ENCODE assay signal across 8 mouse cellular contexts in genomic region chr11:113703758-113704157, GRCm38 (mm10). TPM values are rescaled to one million over a fixed set of nuclear protein-coding genes. Genes with fewer than 3 reads are reported as not detected.
A peak's percentile ranks its signal among the peaks of the same experiment; 100 is the strongest.
DNase-seq lines count a peak whose midpoint lies in the region; ATAC-seq and TF ChIP-seq lines count a peak whose summit lies in the region.

No protein-coding gene starts in this region.

- H3K4me1 ChIP-seq in embryonic facial prominence, embryonic 10.5 days: peaks cover 8% of the 10 kb centered on the region
- 0 out of 2 replicates have a peak, but pooled peaks cover 3% of the 10 kb centered on the region for H3K4me1 ChIP-seq in kidney, embryonic 16.5 days (ENCODE audit: insufficient read depth, low read length)
- no peaks in the 10 kb centered on the region for H3K4me1 ChIP-seq in liver, adult 2 months (ENCODE audit: control insufficient read depth, insufficient read depth, low read length)

- H3K4me2 ChIP-seq in kidney, embryonic 16.5 days (replicated peaks; ENCODE audit: low read depth, low read length): no peak overlapping the region

- H3K9me3 ChIP-seq in embryonic facial prominence, embryonic 10.5 days: no peaks in the 10 kb centered on the region
- no peaks in the 10 kb centered on the region for H3K9me3 ChIP-seq in kidney, embryonic 16.5 days (ENCODE audit: low read length)

- peaks cover 30% of the 10 kb centered on the region for H3K36me3 ChIP-seq in embryonic facial prominence, embryonic 10.5 days (replicated peaks)
- H3K36me3 ChIP-seq in kidney, embryonic 16.5 days (ENCODE audit: insufficient read depth, low read length): no peaks in the 10 kb centered on the region
- H3K36me3 ChIP-seq in liver, adult 2 months (ENCODE audit: control insufficient read depth, insufficient read depth, low read length): no peaks in the 10 kb centered on the region

- 50% methylated on average over 5 of the region's 5 CpGs for WGBS in embryonic facial prominence, embryonic 10.5 days
- WGBS in kidney, embryonic 16.5 days: 35% methylated on average over 5 of the region's 5 CpGs
- 34% methylated on average over 5 of the region's 5 CpGs for WGBS in liver, adult 2 months

- H3K79me2 ChIP-seq in liver, adult 2 months (ENCODE audit: control insufficient read depth, insufficient read depth, low read length): no peaks in the 10 kb centered on the region

- peaks cover 14% of the 10 kb centered on the region for H3K27me3 ChIP-seq in embryonic facial prominence, embryonic 10.5 days (replicated peaks; ENCODE audit: low read depth, poor library complexity, severe bottlenecking)
- H3K27me3 ChIP-seq in kidney, embryonic 16.5 days (ENCODE audit: insufficient read depth, low read length): no peaks in the 10 kb centered on the region
- no peaks in the 10 kb centered on the region for H3K27me3 ChIP-seq in liver, adult 2 months (ENCODE audit: control insufficient read depth, insufficient read depth, low read length)

- peak; percentile 39; the same call in 1 of the 2 replicates for ATAC-seq in kidney, embryonic 16.5 days (ENCODE audit: low FRiP score, low TSS enrichment)

- no peak for TF ChIP-seq POLR2A in liver, adult 2 months (IDR thresholded peaks at IDR 0.05; ENCODE audit: extremely low read depth, insufficient read depth, low read length)

- no peak overlapping the region for H3K27ac ChIP-seq in embryonic facial prominence, embryonic 10.5 days (replicated peaks)
- H3K27ac ChIP-seq in kidney, embryonic 16.5 days (ENCODE audit: low read length): no peak overlapping the region
- no peak overlapping the region for H3K27ac ChIP-seq in liver, adult 2 months (replicated peaks; ENCODE audit: insufficient read depth, low read depth, low read length)

- peak; percentile 64 for DNase-seq in CD4-positive helper T cell, adult 2 months (ENCODE audit: low read depth, low spot score)
- peak; percentile 88 for DNase-seq in adrenal gland, postnatal 14 days
- DNase-seq in embryonic facial prominence, embryonic 10.5 days (ENCODE audit: low spot score): peak; percentile 83
- peak; percentile 79 for DNase-seq in heart, adult 8-10 months (ENCODE audit: low spot score)
- DNase-seq in liver, adult 2 months (ENCODE audit: extremely low read depth, low read depth, low spot score): peak; percentile 52
- DNase-seq in natural killer cell, adult 2 months (ENCODE audit: low spot score in 2 of 2): peak; percentile 40 to 63
- DNase-seq in testis, postnatal 10 days (ENCODE audit: low spot score): peak; percentile 85

- no peak overlapping the region for H3K9ac ChIP-seq in kidney, embryonic 16.5 days (replicated peaks; ENCODE audit: low read length)
- H3K9ac ChIP-seq in liver, adult 2 months (ENCODE audit: low read depth, low read length): no peak overlapping the region

- peak; percentile 99 for TF ChIP-seq CTCF in liver, adult 2 months (IDR thresholded peaks at IDR 0.05; ENCODE audit: low read depth, low read length)

- H3K4me3 ChIP-seq in embryonic facial prominence, embryonic 10.5 days: no peak overlapping the region
- no peak overlapping the region for H3K4me3 ChIP-seq in kidney, embryonic 16.5 days (ENCODE audit: low read length)
- H3K4me3 ChIP-seq in liver, adult 2 months (ENCODE audit: insufficient read depth, low read depth, low read length): no peak overlapping the region

RNA-seq across cellular contexts. Expression of gene Cpsf4l, which starts 6.1 kb away (rescaled TPM):
- 1.5 and 2.5 TPM in 2 replicates for total RNA-seq in adrenal gland, postnatal 14 days (2021)
- polyA plus RNA-seq in embryonic facial prominence, embryonic 10.5 days (2016; fragmentation: Nextera tagmentation; extraction: Ambion mirVana): 0.34 and 0.69 TPM in 2 replicates
- not detected for total RNA-seq in heart, adult 8-10 months (2022)
- polyA plus RNA-seq in kidney, embryonic 16.5 days (2015; fragmentation: Nextera tagmentation; extraction: Ambion mirVana): 1.3 and 1.4 TPM in 2 replicates
- total RNA-seq in liver, adult 2 months (2014; rRNA removed): 6.0 and 9.9 TPM in 2 replicates
- 2.9 and 3.0 TPM in 2 replicates for polyA plus RNA-seq in liver, adult 2 months (2012; rRNA removed)

RNA-seq across cellular contexts. Expression of gene D11Wsu47e, which starts 19.5 kb away (rescaled TPM):
- total RNA-seq in adrenal gland, postnatal 14 days (2021): 15.9 and 18.2 TPM in 2 replicates
- polyA plus RNA-seq in embryonic facial prominence, embryonic 10.5 days (2016; fragmentation: Nextera tagmentation; extraction: Ambion mirVana): 26.4 and 28.0 TPM in 2 replicates
- 1 to 10 TPM; 5.9 to 8.4 (median 6.8) TPM for total RNA-seq in heart, adult 8-10 months (2022)
- polyA plus RNA-seq in kidney, embryonic 16.5 days (2015; fragmentation: Nextera tagmentation; extraction: Ambion mirVana): 23.7 and 27.6 TPM in 2 replicates
- total RNA-seq in liver, adult 2 months (2014; rRNA removed): 4.1 and 5.0 TPM in 2 replicates
- 3.3 and 4.5 TPM in 2 replicates for polyA plus RNA-seq in liver, adult 2 months (2012; rRNA removed)

RNA-seq across cellular contexts. Expression of gene Fam104a, which starts 19.8 kb away (rescaled TPM):
- total RNA-seq in adrenal gland, postnatal 14 days (2021): 25.7 and 28.5 TPM in 2 replicates
- 53.4 and 57.6 TPM in 2 replicates for polyA plus RNA-seq in embryonic facial prominence, embryonic 10.5 days (2016; fragmentation: Nextera tagmentation; extraction: Ambion mirVana)
- 10 to 100 TPM; 15.0 to 16.7 (median 15.8) TPM for total RNA-seq in heart, adult 8-10 months (2022)
- polyA plus RNA-seq in kidney, embryonic 16.5 days (2015; fragmentation: Nextera tagmentation; extraction: Ambion mirVana): 43.8 and 45.7 TPM in 2 replicates
- total RNA-seq in liver, adult 2 months (2014; rRNA removed): 4.5 and 5.6 TPM in 2 replicates
- polyA plus RNA-seq in liver, adult 2 months (2012; rRNA removed): 15.2 and 16.4 TPM in 2 replicates

RNA-seq across cellular contexts. Expression of gene Cdc42ep4, which starts 47.9 kb away (rescaled TPM):
- 76.8 and 82.7 TPM in 2 replicates for total RNA-seq in adrenal gland, postnatal 14 days (2021)
- polyA plus RNA-seq in embryonic facial prominence, embryonic 10.5 days (2016; fragmentation: Nextera tagmentation; extraction: Ambion mirVana): 117 TPM in 2 replicates
- total RNA-seq in heart, adult 8-10 months (2022): 10 to 100 TPM in 3 of 4 experiments, 1 to 10 TPM in 1; 9.7 to 16.5 (median 14.7) TPM
- polyA plus RNA-seq in kidney, embryonic 16.5 days (2015; fragmentation: Nextera tagmentation; extraction: Ambion mirVana): 73.9 and 74.5 TPM in 2 replicates
- 25.2 and 36.7 TPM in 2 replicates for total RNA-seq in liver, adult 2 months (2014; rRNA removed)
- 32.7 and 32.9 TPM in 2 replicates for polyA plus RNA-seq in liver, adult 2 months (2012; rRNA removed)

RNA-seq across cellular contexts. Expression of gene Slc39a11, which starts 53.9 kb away (rescaled TPM):
- 13.7 and 17.5 TPM in 2 replicates for total RNA-seq in adrenal gland, postnatal 14 days (2021)
- polyA plus RNA-seq in embryonic facial prominence, embryonic 10.5 days (2016; fragmentation: Nextera tagmentation; extraction: Ambion mirVana): 17.0 and 17.2 TPM in 2 replicates
- total RNA-seq in heart, adult 8-10 months (2022): 1 to 10 TPM; 2.8 to 4.4 (median 4.0) TPM
- 23.5 and 25.4 TPM in 2 replicates for polyA plus RNA-seq in kidney, embryonic 16.5 days (2015; fragmentation: Nextera tagmentation; extraction: Ambion mirVana)
- 18.8 and 21.5 TPM in 2 replicates for total RNA-seq in liver, adult 2 months (2014; rRNA removed)
- polyA plus RNA-seq in liver, adult 2 months (2012; rRNA removed): 22.8 and 27.2 TPM in 2 replicates
